21 mouse cellular contexts compared by ENCODE assay signal in genomic region chr2:26391617-26392016, GRCm38 (mm10). TPM values are rescaled to one million over a fixed set of nuclear protein-coding genes. Genes with fewer than 3 reads are reported as not detected.
DNase-seq lines count a peak whose midpoint lies in the region; ATAC-seq lines count a peak whose summit lies in the region.
"Had no signal": no experiment of that assay in that cellular context is flagged by ENCODE, and none has a peak within 500 bp of the region (broad histone marks: within the 10 kb centered on the region; RNA-seq: fewer than 3 reads in every experiment).

No protein-coding gene starts in this region.

- peak; percentile 91 for DNase-seq in heart, adult 11 months
- no peak for DNase-seq in heart, postnatal 10 days
- no peak for DNase-seq in hindbrain, embryonic 11.5 days (ENCODE audit: low spot score)
- DNase-seq in hindbrain, embryonic 14.5 days (ENCODE audit: low spot score), result no peak
- no peak for DNase-seq in limb, embryonic 10.5 days (ENCODE audit: low spot score)
- DNase-seq: adrenal gland, adult 2 months; adrenal gland, adult 8-10 months; adrenal gland, postnatal 10 days; adrenal gland, postnatal 14 days; adrenal gland, postnatal 25 days; adrenal gland, postnatal 36 days; B cell, adult 2 months; cerebellum, adult 11 months; cerebellum, adult 11-12 months; cerebellum, adult 18-20 months had no signal

- peak overlapping the region; percentile 4; the same call in 1 of the 2 replicates for H3K4me3 ChIP-seq in hindbrain, embryonic 11.5 days (ENCODE audit: low read depth, low read length)
- no peak overlapping the region for H3K4me3 ChIP-seq in hindbrain, embryonic 14.5 days (replicated peaks; ENCODE audit: low read length)
- H3K4me3 ChIP-seq in limb, embryonic 13.5 days, result no peak overlapping the region
- H3K4me3 ChIP-seq in limb, embryonic 10.5 days, result no peak overlapping the region

- no peaks in the 10 kb centered on the region for H3K27me3 ChIP-seq in hindbrain, embryonic 11.5 days (ENCODE audit: control insufficient read depth, insufficient read depth, low read length)
- no peaks in the 10 kb centered on the region for H3K27me3 ChIP-seq in hindbrain, embryonic 14.5 days (ENCODE audit: control insufficient read depth, insufficient read depth, low read length)
- H3K27me3 ChIP-seq in limb, embryonic 13.5 days, result no peaks in the 10 kb centered on the region
- H3K27me3 ChIP-seq in limb, embryonic 10.5 days (ENCODE audit: low read depth, poor library complexity, severe bottlenecking), result no peaks in the 10 kb centered on the region
- H3K27me3 ChIP-seq: CH12.LX, Patski had no signal

- H3K9ac ChIP-seq in hindbrain, embryonic 11.5 days (ENCODE audit: low read depth, low read length), result no peak overlapping the region
- no peak overlapping the region for H3K9ac ChIP-seq in hindbrain, embryonic 14.5 days
- 0 out of 2 replicates have a peak overlapping the region, but pooled peaks have one; percentile 31 for H3K9ac ChIP-seq in limb, embryonic 13.5 days

- no peak for ATAC-seq in hindbrain, embryonic 11.5 days (ENCODE audit: low FRiP score)
- ATAC-seq in hindbrain, embryonic 14.5 days (ENCODE audit: low FRiP score), result no peak
- ATAC-seq in limb, embryonic 13.5 days (ENCODE audit: low FRiP score, low read depth), result no peak
- ATAC-seq: activated CD4-positive, CD25-positive, alpha-beta regulatory T cell, adult 4 months; CD4-positive, CD25-positive, alpha-beta regulatory T cell, adult 4 months; Patski had no signal

- H3K4me1 ChIP-seq in hindbrain, embryonic 11.5 days (replicated peaks; ENCODE audit: control insufficient read depth, insufficient read depth, low read length), result peaks cover 4% of the 10 kb centered on the region; the same call in 1 of the 2 replicates
- H3K4me1 ChIP-seq in hindbrain, embryonic 14.5 days (replicated peaks; ENCODE audit: control insufficient read depth, insufficient read depth, low read length), result peaks cover 23% of the 10 kb centered on the region
- H3K4me1 ChIP-seq in limb, embryonic 13.5 days, result peaks cover 19% of the 10 kb centered on the region
- peaks cover 27% of the 10 kb centered on the region for H3K4me1 ChIP-seq in limb, embryonic 10.5 days

- no peaks in the 10 kb centered on the region for H3K9me3 ChIP-seq in hindbrain, embryonic 11.5 days (ENCODE audit: control insufficient read depth, low read length)
- no peaks in the 10 kb centered on the region for H3K9me3 ChIP-seq in hindbrain, embryonic 14.5 days (ENCODE audit: control insufficient read depth, low read length)
- no peaks in the 10 kb centered on the region for H3K9me3 ChIP-seq in limb, embryonic 13.5 days
- no peaks in the 10 kb centered on the region for H3K9me3 ChIP-seq in limb, embryonic 10.5 days (replicated peaks)
- H3K9me3 ChIP-seq: G1E had no signal

- intact Hi-C loops in heart, postnatal 10 days (cut with DNase I), result no loop called here

- 95% methylated on average over 6 of the region's 6 CpGs for WGBS in hindbrain, embryonic 11.5 days
- 95% methylated on average over 6 of the region's 6 CpGs for WGBS in hindbrain, embryonic 14.5 days
- 90% methylated on average over 6 of the region's 6 CpGs for WGBS in limb, embryonic 13.5 days
- WGBS in limb, embryonic 10.5 days, result 93% methylated on average over 6 of the region's 6 CpGs

- H3K27ac ChIP-seq in hindbrain, embryonic 11.5 days (ENCODE audit: low read depth, low read length), result no peak overlapping the region
- H3K27ac ChIP-seq in hindbrain, embryonic 14.5 days, result no peak overlapping the region
- H3K27ac ChIP-seq in limb, embryonic 13.5 days, result no peak overlapping the region
- H3K27ac ChIP-seq in limb, embryonic 10.5 days, result no peak overlapping the region

- peaks cover 36% of the 10 kb centered on the region for H3K36me3 ChIP-seq in hindbrain, embryonic 11.5 days (ENCODE audit: control insufficient read depth, insufficient read depth, low read length)
- H3K36me3 ChIP-seq in hindbrain, embryonic 14.5 days (replicated peaks; ENCODE audit: control insufficient read depth, insufficient read depth), result peaks cover 77% of the 10 kb centered on the region
- peaks cover 76% of the 10 kb centered on the region for H3K36me3 ChIP-seq in limb, embryonic 13.5 days
- H3K36me3 ChIP-seq in limb, embryonic 10.5 days, result peaks cover 77% of the 10 kb centered on the region

- no peak overlapping the region for H3K4me2 ChIP-seq in hindbrain, embryonic 11.5 days (replicated peaks; ENCODE audit: low read depth, low read length)
- no peak overlapping the region for H3K4me2 ChIP-seq in hindbrain, embryonic 14.5 days (replicated peaks)
- no peak overlapping the region for H3K4me2 ChIP-seq in limb, embryonic 13.5 days (replicated peaks)

RNA-seq across cellular contexts. Expression of gene Pmpca, which starts 2.5 kb away (rescaled TPM):
- total RNA-seq in heart, postnatal 10 days (2021), result 100 to 1,000 TPM; 116 to 130 TPM
- polyA plus RNA-seq in hindbrain, embryonic 11.5 days (2014; fragmentation: Nextera tagmentation; extraction: Ambion mirVana), result 94.4 and 108 TPM in 2 replicates
- polyA plus RNA-seq in hindbrain, embryonic 14.5 days (2014; fragmentation: Nextera tagmentation; extraction: Ambion mirVana), result 76.8 and 81.6 TPM in 2 replicates
- polyA plus RNA-seq in limb, embryonic 13.5 days (2015; fragmentation: Nextera tagmentation; extraction: Ambion mirVana), result 97.3 and 101 TPM in 2 replicates
- 142 and 149 TPM in 2 replicates for polyA plus RNA-seq in limb, embryonic 10.5 days (2016; fragmentation: Nextera tagmentation; extraction: Ambion mirVana)

RNA-seq across cellular contexts. Expression of gene Entr1, which starts 2.5 kb away (rescaled TPM):
- 10 to 100 TPM; 58.5 to 58.8 TPM for total RNA-seq in heart, postnatal 10 days (2021)
- polyA plus RNA-seq in hindbrain, embryonic 11.5 days (2014; fragmentation: Nextera tagmentation; extraction: Ambion mirVana), result 133 and 140 TPM in 2 replicates
- 134 and 141 TPM in 2 replicates for polyA plus RNA-seq in hindbrain, embryonic 14.5 days (2014; fragmentation: Nextera tagmentation; extraction: Ambion mirVana)
- polyA plus RNA-seq in limb, embryonic 13.5 days (2015; fragmentation: Nextera tagmentation; extraction: Ambion mirVana), result 141 and 146 TPM in 2 replicates
- polyA plus RNA-seq in limb, embryonic 10.5 days (2016; fragmentation: Nextera tagmentation; extraction: Ambion mirVana), result 127 and 148 TPM in 2 replicates

RNA-seq across cellular contexts. Expression of gene Snapc4, which starts 11.2 kb away (rescaled TPM):
- total RNA-seq in heart, postnatal 10 days (2021), result 10 to 100 TPM; 13.0 to 15.5 TPM
- 22.1 and 23.6 TPM in 2 replicates for polyA plus RNA-seq in hindbrain, embryonic 11.5 days (2014; fragmentation: Nextera tagmentation; extraction: Ambion mirVana)
- 25.4 and 29.3 TPM in 2 replicates for polyA plus RNA-seq in hindbrain, embryonic 14.5 days (2014; fragmentation: Nextera tagmentation; extraction: Ambion mirVana)
- 29.3 and 36.1 TPM in 2 replicates for polyA plus RNA-seq in limb, embryonic 13.5 days (2015; fragmentation: Nextera tagmentation; extraction: Ambion mirVana)
- 41.4 and 42.1 TPM in 2 replicates for polyA plus RNA-seq in limb, embryonic 10.5 days (2016; fragmentation: Nextera tagmentation; extraction: Ambion mirVana)

RNA-seq across cellular contexts. Expression of gene Inpp5e, which starts 17.4 kb away (rescaled TPM):
- total RNA-seq in heart, postnatal 10 days (2021), result 10 to 100 TPM; 15.3 to 17.1 TPM
- polyA plus RNA-seq in hindbrain, embryonic 11.5 days (2014; fragmentation: Nextera tagmentation; extraction: Ambion mirVana), result 23.1 and 23.9 TPM in 2 replicates
- 22.1 and 23.0 TPM in 2 replicates for polyA plus RNA-seq in hindbrain, embryonic 14.5 days (2014; fragmentation: Nextera tagmentation; extraction: Ambion mirVana)
- 25.7 and 26.7 TPM in 2 replicates for polyA plus RNA-seq in limb, embryonic 13.5 days (2015; fragmentation: Nextera tagmentation; extraction: Ambion mirVana)
- polyA plus RNA-seq in limb, embryonic 10.5 days (2016; fragmentation: Nextera tagmentation; extraction: Ambion mirVana), result 30.6 and 35.3 TPM in 2 replicates

RNA-seq across cellular contexts. Expression of gene Card9, which starts 30.9 kb away (rescaled TPM):
- 1 to 10 TPM; 1.2 to 1.3 TPM for total RNA-seq in heart, postnatal 10 days (2021)
- polyA plus RNA-seq in hindbrain, embryonic 11.5 days (2014; fragmentation: Nextera tagmentation; extraction: Ambion mirVana), result 0.21 and 0.36 TPM in 2 replicates
- 1.9 and 2.1 TPM in 2 replicates for polyA plus RNA-seq in hindbrain, embryonic 14.5 days (2014; fragmentation: Nextera tagmentation; extraction: Ambion mirVana)
- polyA plus RNA-seq in limb, embryonic 13.5 days (2015; fragmentation: Nextera tagmentation; extraction: Ambion mirVana), result 0.67 and 1.5 TPM in 2 replicates
- 0.49 and 0.54 TPM in 2 replicates for polyA plus RNA-seq in limb, embryonic 10.5 days (2016; fragmentation: Nextera tagmentation; extraction: Ambion mirVana)
